Mouse (Mus musculus): ENCODE results near the gene Ifit1bl1.
"Not testable (repeated sequence)": the region's sequence is repeated elsewhere in the genome, so short reads cannot be mapped to it uniquely, and the experiment has no call there.

- TF ChIP-seq CTCF, POLR2A (IDR thresholded peaks at IDR 0.05; ENCODE audit: insufficient read depth, low read depth, low read length): not testable (repeated sequence)
These were observed at the start of gene Ifit1bl1 for GRCm38 (mm10) chr19:34601888-34602287.

All from olfactory bulb, adult 2 months (tissue).